Mouse (Mus musculus): ENCODE measurements around the gene Gm10354. TPM values are rescaled to one million over a fixed set of nuclear protein-coding genes. Genes with fewer than 3 reads are reported as not detected.
"Not testable (repeated sequence)": the region's sequence is repeated elsewhere in the genome, so short reads cannot be mapped to it uniquely, and the experiment has no call there.

Gene Gm10354
- polyA plus RNA-seq, 1 experiment, result not detected

DNA sequence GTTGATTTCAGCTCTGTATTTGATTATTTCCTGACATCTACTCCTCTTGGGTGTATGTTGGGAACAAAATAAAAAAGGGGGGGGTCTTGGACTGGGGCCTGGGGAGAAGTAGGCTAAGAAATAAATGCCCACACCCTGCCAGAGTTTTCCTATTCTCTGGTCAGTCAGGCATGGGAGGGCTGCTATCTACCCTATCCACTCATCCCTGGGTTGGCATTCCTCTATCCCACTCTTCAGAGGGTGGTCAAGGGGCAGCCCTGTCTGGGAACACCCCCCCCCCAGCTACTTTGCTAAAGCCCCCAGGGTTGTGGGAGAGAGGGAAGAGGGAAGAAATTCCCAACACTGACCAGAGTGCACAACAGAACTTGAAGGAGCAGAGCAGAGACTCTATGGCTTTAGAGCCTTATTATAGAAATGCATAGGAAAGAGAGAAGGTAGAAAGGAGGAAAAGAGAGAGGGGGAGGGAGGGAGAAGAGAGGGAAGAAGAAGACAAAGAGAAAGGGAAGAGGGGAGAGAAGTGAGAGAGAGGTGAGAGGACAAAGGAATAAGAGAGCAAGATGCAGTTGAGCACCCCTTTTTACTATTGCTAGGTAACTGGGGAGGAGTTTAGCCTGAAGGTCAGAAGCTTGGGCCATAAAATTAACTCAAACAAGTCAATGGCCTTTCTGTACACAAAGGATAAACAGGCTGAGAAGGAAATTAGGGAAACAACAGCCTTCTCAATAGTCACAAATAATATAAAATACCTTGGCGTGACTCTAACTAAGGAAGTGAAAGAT lies 22.6 kb downstream of the Gm10354 start:
- not testable (repeated sequence) for DNase-seq (ENCODE audit: low spot score)

DNA sequence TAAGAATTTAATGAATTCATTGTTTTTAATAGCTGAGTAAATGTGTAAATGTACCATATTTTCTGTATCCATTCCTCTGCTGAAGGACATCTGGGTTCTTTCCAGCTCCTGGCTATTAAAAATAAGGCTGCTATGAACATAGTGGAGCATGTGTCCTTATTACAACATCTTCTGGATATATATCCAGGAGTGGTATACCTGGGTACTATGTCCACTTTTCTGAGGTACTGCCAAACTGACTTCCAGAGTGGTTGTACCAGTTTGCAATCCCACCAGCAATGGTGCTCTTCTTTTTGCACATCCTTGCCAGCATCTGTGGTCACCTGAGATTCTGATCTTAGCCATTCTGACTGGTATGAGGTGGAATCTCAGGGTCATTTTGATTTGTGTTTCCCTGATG lies 25.1 kb downstream of the Gm10354 start:
- DNase-seq (ENCODE audit: low spot score), result not testable (repeated sequence)

DNA sequence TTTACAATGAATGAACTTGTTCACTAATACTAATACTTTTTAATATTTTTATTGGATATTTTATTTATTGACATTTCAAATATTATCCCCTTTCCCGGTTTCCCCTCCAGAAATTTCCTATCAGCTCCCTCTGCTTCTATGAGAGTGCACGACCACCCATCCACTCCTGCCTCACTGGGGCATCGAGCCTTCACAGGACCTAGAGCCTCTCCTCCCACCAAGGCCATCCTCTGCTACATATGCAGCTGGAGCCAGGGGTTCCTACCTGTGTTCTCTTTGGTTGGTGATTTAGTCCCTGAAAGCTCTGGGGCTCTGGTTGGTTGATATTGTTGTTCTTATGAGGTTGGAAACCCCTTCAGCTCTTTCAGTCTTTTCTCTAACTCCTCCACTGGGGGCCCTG lies 26.0 kb downstream of the Gm10354 start:
- DNase-seq (ENCODE audit: low spot score), result not testable (repeated sequence)

DNA sequence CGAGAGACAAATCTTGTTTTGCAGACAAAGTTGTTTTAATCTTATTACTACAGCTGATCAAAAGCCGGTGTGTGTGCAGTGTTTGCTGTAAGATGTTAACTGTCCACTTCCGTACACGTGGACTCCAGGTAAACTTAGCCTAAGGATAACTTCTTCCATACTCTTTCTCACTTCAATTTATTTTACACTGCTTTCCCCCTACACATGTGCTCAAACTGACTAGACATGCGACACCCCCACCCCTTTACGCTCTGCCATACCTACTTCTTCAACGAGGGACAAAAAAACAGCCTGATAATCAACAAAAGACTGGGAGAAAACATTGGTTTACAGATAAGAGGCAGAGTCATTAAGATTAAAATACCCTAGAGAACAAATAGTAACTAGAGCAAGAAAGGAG lies 26.9 kb downstream of the Gm10354 start:
- DNase-seq (ENCODE audit: low spot score), result not testable (repeated sequence)

DNA sequence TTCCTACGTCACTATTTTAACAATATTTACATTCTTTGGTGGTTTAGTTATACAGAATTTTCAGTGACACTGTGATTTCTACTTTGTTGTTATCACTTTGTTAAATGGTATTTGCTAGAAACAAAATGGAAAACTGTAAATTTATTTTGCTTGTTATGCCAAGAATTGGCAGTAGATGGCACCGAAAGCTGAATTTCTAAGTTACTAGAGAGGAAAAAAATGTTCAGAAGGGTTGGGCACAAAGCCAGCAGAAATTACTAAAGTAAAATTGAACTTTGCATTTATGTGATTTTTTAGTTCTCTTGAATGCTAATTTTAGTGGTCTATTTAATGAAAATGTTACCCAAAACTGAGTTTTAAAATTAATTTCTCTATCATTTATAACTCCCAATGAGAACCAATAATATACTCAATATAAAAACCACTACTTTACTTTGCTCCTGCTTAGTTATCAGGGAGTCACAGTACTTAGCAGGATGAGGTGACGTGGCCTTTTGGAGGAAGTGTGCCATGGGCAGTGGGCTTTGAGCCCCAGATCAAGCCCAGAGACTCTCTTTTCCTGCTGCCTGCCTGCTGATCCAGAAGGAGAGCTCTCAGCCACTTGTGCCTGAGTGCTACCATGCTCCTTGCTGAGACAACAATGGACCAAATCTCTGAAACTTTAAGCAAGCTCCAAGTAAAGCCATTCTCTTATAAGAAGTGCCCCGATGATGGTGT lies 31.1 kb downstream of the Gm10354 start:
- not testable (repeated sequence) for DNase-seq (ENCODE audit: low spot score)

DNA sequence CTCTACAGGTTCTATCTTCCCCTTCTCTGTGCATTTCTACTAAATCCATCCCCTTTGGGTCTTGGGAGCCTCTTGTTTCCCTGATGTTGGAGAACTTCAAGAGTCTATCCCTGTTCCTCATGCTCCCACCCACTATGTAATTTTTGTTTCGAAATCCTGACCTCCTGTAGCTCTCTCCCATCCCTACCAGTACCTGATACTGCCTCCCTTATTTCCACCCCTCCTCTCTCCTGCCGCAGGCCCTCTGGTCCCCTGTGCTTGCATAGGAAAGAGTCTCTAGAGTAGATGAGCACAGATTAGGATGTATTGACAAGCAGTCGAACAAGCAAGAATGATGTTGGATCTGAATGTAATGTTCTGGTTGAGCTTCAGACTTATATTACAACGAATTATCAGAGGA lies 33.2 kb downstream of the Gm10354 start:
- not testable (repeated sequence) for DNase-seq (ENCODE audit: low spot score)

DNA sequence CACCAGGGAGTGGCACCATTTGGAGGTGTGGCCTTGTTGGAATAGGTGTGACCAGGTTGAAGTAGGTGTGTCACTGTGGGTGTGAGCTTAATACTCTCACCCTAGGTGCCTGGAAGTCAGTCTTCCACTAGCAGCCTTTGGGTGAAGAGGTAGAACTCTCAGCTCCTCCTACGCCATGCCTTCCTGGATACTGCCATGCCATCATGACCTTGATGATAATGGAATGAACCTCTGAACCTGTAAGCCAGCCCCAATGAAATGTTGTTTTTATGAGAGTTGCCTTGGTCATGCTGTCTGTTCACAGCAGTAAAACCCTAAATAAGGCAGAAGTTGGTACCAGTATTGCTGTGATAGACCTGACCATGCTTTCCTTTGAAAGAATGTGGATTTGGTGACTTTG lies 37.7 kb downstream of the Gm10354 start:
- DNase-seq (ENCODE audit: low spot score), result not testable (repeated sequence)

DNA sequence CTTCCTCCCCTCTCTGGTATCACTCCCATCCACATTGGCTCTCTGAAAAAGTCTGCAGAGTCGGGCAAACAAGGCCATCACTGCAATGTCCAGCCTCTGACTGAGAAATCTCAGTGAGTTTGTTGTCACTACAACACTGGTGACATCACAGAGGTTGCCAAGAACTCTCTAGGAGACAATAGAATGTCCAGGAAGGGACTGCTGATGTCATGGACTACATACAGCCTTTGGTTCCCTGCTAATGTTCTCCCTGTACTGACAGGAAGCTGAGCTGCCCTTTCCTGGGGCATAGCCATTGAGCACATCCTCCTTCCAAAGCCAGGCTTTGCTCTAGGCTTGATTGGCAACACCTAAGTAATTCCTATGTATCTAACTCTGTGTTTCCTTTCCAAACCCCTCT lies 40.4 kb downstream of the Gm10354 start, which contains the start of gene Speer4e:
TSS of gene Speer4e (minus strand) at position 101 of the 400 bp plus-strand sequence.
- not testable (repeated sequence) for DNase-seq (ENCODE audit: low spot score)

DNA sequence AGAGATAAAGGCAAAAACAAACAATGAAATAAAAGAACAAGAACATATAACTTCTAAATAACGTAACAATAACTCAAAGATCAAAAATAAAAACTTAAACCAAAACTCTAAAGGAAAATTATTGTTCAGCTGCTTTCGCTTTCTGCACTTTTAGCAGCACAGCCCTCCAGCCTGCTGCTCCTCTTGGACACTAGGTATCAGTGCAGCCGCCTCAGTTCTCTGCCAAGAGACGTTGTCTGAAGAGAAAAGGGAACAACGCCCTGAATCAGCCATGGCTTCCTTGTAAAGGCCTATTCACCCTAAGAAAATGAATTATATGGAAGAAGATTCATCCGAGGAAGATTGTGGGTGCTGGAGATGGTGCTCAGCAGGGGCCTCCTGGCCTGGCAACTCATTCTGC lies 45.0 kb downstream of the Gm10354 start:
- DNase-seq (ENCODE audit: low spot score), result not testable (repeated sequence)

DNA sequence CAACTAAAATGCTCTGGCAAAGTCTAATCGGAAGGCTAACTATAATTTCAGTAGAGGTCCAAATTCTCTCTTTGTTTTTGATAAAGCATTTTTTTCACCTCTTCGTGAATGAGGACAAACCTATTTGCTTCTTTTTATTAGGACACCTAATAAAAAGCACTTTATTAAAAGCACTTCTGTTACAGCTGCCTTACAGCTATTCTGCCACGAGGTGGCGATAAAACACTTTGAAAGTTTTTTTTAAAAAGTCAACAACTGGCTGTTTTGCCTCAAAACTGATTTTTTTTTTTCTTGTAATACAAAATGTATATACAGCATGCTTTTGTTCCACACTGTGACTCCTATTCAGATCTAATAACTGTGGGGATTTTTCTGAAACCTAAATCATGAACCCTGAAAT lies 51.7 kb downstream of the Gm10354 start:
- DNase-seq (ENCODE audit: low spot score), result not testable (repeated sequence)

Other genes starting within 250 kb of the Gm10354 start
- not detected in 2 replicates for gene Gm9758, start 64.0 kb downstream of the Gm10354 start, polyA plus RNA-seq (2012; rRNA removed)
- gene Speer4e, start 40.5 kb downstream of the Gm10354 start, polyA plus RNA-seq (2012; rRNA removed), result not detected in 2 replicates
- not detected in 2 replicates for gene Gm17019, start 54.1 kb upstream of the Gm10354 start, polyA plus RNA-seq (2012; rRNA removed)

Data from urinary bladder, adult 2 months (tissue).